Mouse (Mus musculus): ENCODE measurements around the gene Vkorc1l1. TPM values are rescaled to one million over a fixed set of nuclear protein-coding genes. Genes with fewer than 3 reads are reported as not detected.

The Vkorc1l1 gene
- polyA plus RNA-seq, 1 experiment from 2014 or later: 24.6 TPM

GRCm38 (mm10) chr5:129963224-129963623, 21.5 kb downstream of the Vkorc1l1 start:
- no peaks in the 10 kb centered on the region for H3K27me3 ChIP-seq (ENCODE audit: control insufficient read depth, insufficient read depth, low read length)
- no peak overlapping the region for H3K4me3 ChIP-seq (ENCODE audit: low read length)
- H3K9me3 ChIP-seq (ENCODE audit: control insufficient read depth, low read length): no peaks in the 10 kb centered on the region
- H3K9ac ChIP-seq (ENCODE audit: low read depth, low read length): no peak overlapping the region
- H3K4me2 ChIP-seq (replicated peaks; ENCODE audit: low read depth, low read length): no peak overlapping the region
- H3K4me1 ChIP-seq (ENCODE audit: control insufficient read depth, insufficient read depth, low read length): no peaks in the 10 kb centered on the region
- no peak overlapping the region for H3K27ac ChIP-seq (ENCODE audit: low read depth, low read length)
- ATAC-seq (ENCODE audit: low FRiP score, low TSS enrichment): no peak
- no peaks in the 10 kb centered on the region for H3K36me3 ChIP-seq (ENCODE audit: control insufficient read depth, insufficient read depth, low read length)
- 80% methylated on average over 4 of the region's 4 CpGs for WGBS

- no peaks in the 10 kb centered on the region for H3K27me3 ChIP-seq (ENCODE audit: control insufficient read depth, insufficient read depth, low read length)
- H3K4me2 ChIP-seq (replicated peaks; ENCODE audit: low read depth, low read length): no peak overlapping the region
- H3K36me3 ChIP-seq (ENCODE audit: control insufficient read depth, insufficient read depth, low read length): peaks cover 2% of the 10 kb centered on the region; the same call in 1 of the 2 replicates
- no peaks in the 10 kb centered on the region for H3K9me3 ChIP-seq (ENCODE audit: control insufficient read depth, low read length)
- WGBS: 90% methylated on average over 3 of the region's 3 CpGs
- no peak overlapping the region for H3K27ac ChIP-seq (ENCODE audit: low read depth, low read length)
- no peaks in the 10 kb centered on the region for H3K4me1 ChIP-seq (ENCODE audit: control insufficient read depth, insufficient read depth, low read length)
- no peak overlapping the region for H3K9ac ChIP-seq (ENCODE audit: low read depth, low read length)
- H3K4me3 ChIP-seq (ENCODE audit: low read length): no peak overlapping the region
- ATAC-seq (ENCODE audit: low FRiP score, low TSS enrichment): no peak
These were observed 24.7 kb downstream of the Vkorc1l1 start for GRCm38 (mm10) chr5:129966448-129966847.

- Histone ChIP-seq H3K27me3 (ENCODE audit: control insufficient read depth, insufficient read depth, low read length) (no peaks in the 10 kb centered on the region), H3K9ac (ENCODE audit: low read depth, low read length) (no peak overlapping the region), H3K27ac (ENCODE audit: low read depth, low read length) (no peak overlapping the region), H3K4me3 (ENCODE audit: low read length) (no peak overlapping the region), H3K9me3 (ENCODE audit: control insufficient read depth, low read length) (no peaks in the 10 kb centered on the region), H3K4me2 (replicated peaks; ENCODE audit: low read depth, low read length) (no peak overlapping the region), H3K4me1 (ENCODE audit: control insufficient read depth, insufficient read depth, low read length) (no peaks in the 10 kb centered on the region), H3K36me3 (ENCODE audit: control insufficient read depth, insufficient read depth, low read length) (peaks cover 11% of the 10 kb centered on the region; the same call in 1 of the 2 replicates)
- WGBS: 79% methylated on average over 7 of the region's 7 CpGs
- no peak for ATAC-seq (ENCODE audit: low FRiP score, low TSS enrichment)
These were observed 26.6 kb downstream of the Vkorc1l1 start for GRCm38 (mm10) chr5:129968417-129968816.

- peaks cover 19% of the 10 kb centered on the region; the same call in 1 of the 2 replicates for H3K36me3 ChIP-seq (ENCODE audit: control insufficient read depth, insufficient read depth, low read length)
- no peak overlapping the region for H3K4me2 ChIP-seq (replicated peaks; ENCODE audit: low read depth, low read length)
- H3K4me1 ChIP-seq (ENCODE audit: control insufficient read depth, insufficient read depth, low read length): no peaks in the 10 kb centered on the region
- H3K27me3 ChIP-seq (ENCODE audit: control insufficient read depth, insufficient read depth, low read length): no peaks in the 10 kb centered on the region
- no peak overlapping the region for H3K4me3 ChIP-seq (ENCODE audit: low read length)
- WGBS: 88% methylated on average over 4 of the region's 4 CpGs
- no peak for ATAC-seq (ENCODE audit: low FRiP score, low TSS enrichment)
- no peak overlapping the region for H3K9ac ChIP-seq (ENCODE audit: low read depth, low read length)
- H3K9me3 ChIP-seq (ENCODE audit: control insufficient read depth, low read length): no peaks in the 10 kb centered on the region
- no peak overlapping the region for H3K27ac ChIP-seq (ENCODE audit: low read depth, low read length)
These were observed 29.7 kb downstream of the Vkorc1l1 start for GRCm38 (mm10) chr5:129971491-129971890.

GRCm38 (mm10) chr5:129974354-129974753, 32.6 kb downstream of the Vkorc1l1 start:
- H3K4me1 ChIP-seq (ENCODE audit: control insufficient read depth, insufficient read depth, low read length): no peaks in the 10 kb centered on the region
- 89% methylated on average over 4 of the region's 4 CpGs for WGBS
- no peak for ATAC-seq (ENCODE audit: low FRiP score, low TSS enrichment)

GRCm38 (mm10) chr5:129974866-129975311, 33.1 kb downstream of the Vkorc1l1 start:
- no peaks in the 10 kb centered on the region for H3K4me1 ChIP-seq (ENCODE audit: control insufficient read depth, insufficient read depth, low read length)
- H3K9ac ChIP-seq (ENCODE audit: low read depth, low read length): no peak overlapping the region
- H3K27me3 ChIP-seq (ENCODE audit: control insufficient read depth, insufficient read depth, low read length): no peaks in the 10 kb centered on the region
- no peak overlapping the region for H3K4me2 ChIP-seq (replicated peaks; ENCODE audit: low read depth, low read length)
- no peaks in the 10 kb centered on the region for H3K9me3 ChIP-seq (ENCODE audit: control insufficient read depth, low read length)
- no peak overlapping the region for H3K4me3 ChIP-seq (ENCODE audit: low read length)
- peaks cover 19% of the 10 kb centered on the region; the same call in 1 of the 2 replicates for H3K36me3 ChIP-seq (ENCODE audit: control insufficient read depth, insufficient read depth, low read length)
- no peak for ATAC-seq (ENCODE audit: low FRiP score, low TSS enrichment)
- WGBS: 80% methylated on average over 4 of the region's 4 CpGs
- H3K27ac ChIP-seq (ENCODE audit: low read depth, low read length): no peak overlapping the region

More at GRCm38 (mm10) chr5:129974354-129974753, 32.6 kb downstream of the Vkorc1l1 start:
- Histone ChIP-seq H3K9ac (ENCODE audit: low read depth, low read length) (no peak overlapping the region), H3K4me3 (ENCODE audit: low read length) (no peak overlapping the region), H3K36me3 (ENCODE audit: control insufficient read depth, insufficient read depth, low read length) (peaks cover 19% of the 10 kb centered on the region; the same call in 1 of the 2 replicates), H3K4me2 (replicated peaks; ENCODE audit: low read depth, low read length) (no peak overlapping the region), H3K27ac (ENCODE audit: low read depth, low read length) (no peak overlapping the region), H3K9me3 (ENCODE audit: control insufficient read depth, low read length) (no peaks in the 10 kb centered on the region), H3K27me3 (ENCODE audit: control insufficient read depth, insufficient read depth, low read length) (no peaks in the 10 kb centered on the region)

GRCm38 (mm10) chr5:129977768-129978167, 36.0 kb downstream of the Vkorc1l1 start:
- Histone ChIP-seq H3K27ac (ENCODE audit: low read depth, low read length) (no peak overlapping the region), H3K4me1 (ENCODE audit: control insufficient read depth, insufficient read depth, low read length) (no peaks in the 10 kb centered on the region), H3K9me3 (ENCODE audit: control insufficient read depth, low read length) (no peaks in the 10 kb centered on the region), H3K4me3 (ENCODE audit: low read length) (no peak overlapping the region), H3K27me3 (ENCODE audit: control insufficient read depth, insufficient read depth, low read length) (no peaks in the 10 kb centered on the region), H3K4me2 (replicated peaks; ENCODE audit: low read depth, low read length) (no peak overlapping the region), H3K36me3 (ENCODE audit: control insufficient read depth, insufficient read depth, low read length) (peaks cover 11% of the 10 kb centered on the region; the same call in 1 of the 2 replicates), H3K9ac (ENCODE audit: low read depth, low read length) (no peak overlapping the region)
- no peak for ATAC-seq (ENCODE audit: low FRiP score, low TSS enrichment)
- 84% methylated on average over 4 of the region's 4 CpGs for WGBS

- Histone ChIP-seq H3K4me1 (ENCODE audit: control insufficient read depth, insufficient read depth, low read length) (no peaks in the 10 kb centered on the region), H3K4me3 (ENCODE audit: low read length) (no peak overlapping the region), H3K27ac (ENCODE audit: low read depth, low read length) (no peak overlapping the region), H3K9ac (ENCODE audit: low read depth, low read length) (no peak overlapping the region), H3K9me3 (ENCODE audit: control insufficient read depth, low read length) (no peaks in the 10 kb centered on the region), H3K36me3 (ENCODE audit: control insufficient read depth, insufficient read depth, low read length) (peaks cover 15% of the 10 kb centered on the region; the same call in 1 of the 2 replicates), H3K27me3 (ENCODE audit: control insufficient read depth, insufficient read depth, low read length) (no peaks in the 10 kb centered on the region), H3K4me2 (replicated peaks; ENCODE audit: low read depth, low read length) (no peak overlapping the region)
- ATAC-seq (ENCODE audit: low FRiP score, low TSS enrichment): no peak
- 91% methylated on average over 5 of the region's 5 CpGs for WGBS
These were observed 36.8 kb downstream of the Vkorc1l1 start for GRCm38 (mm10) chr5:129978608-129979007.

- no peaks in the 10 kb centered on the region for H3K4me1 ChIP-seq (ENCODE audit: control insufficient read depth, insufficient read depth, low read length)
- H3K9me3 ChIP-seq (ENCODE audit: control insufficient read depth, low read length): no peaks in the 10 kb centered on the region
- no peaks in the 10 kb centered on the region for H3K27me3 ChIP-seq (ENCODE audit: control insufficient read depth, insufficient read depth, low read length)
- no peak overlapping the region for H3K4me2 ChIP-seq (replicated peaks; ENCODE audit: low read depth, low read length)
- no peak for ATAC-seq (ENCODE audit: low FRiP score, low TSS enrichment)
- H3K27ac ChIP-seq (ENCODE audit: low read depth, low read length): no peak overlapping the region
- no peak overlapping the region for H3K4me3 ChIP-seq (ENCODE audit: low read length)
- no peak overlapping the region for H3K9ac ChIP-seq (ENCODE audit: low read depth, low read length)
- peaks cover 17% of the 10 kb centered on the region; the same call in 1 of the 2 replicates for H3K36me3 ChIP-seq (ENCODE audit: control insufficient read depth, insufficient read depth, low read length)
- WGBS: 63% methylated on average over 3 of the region's 3 CpGs
These were observed 38.4 kb downstream of the Vkorc1l1 start for GRCm38 (mm10) chr5:129980216-129980615.
